Mouse (Mus musculus) mature B cell (primary cell): ENCODE measurements around the gene Ptch1.

Source experiments
- in situ Hi-C: fragments of 300-500 bp; cut with MboI; formaldehyde crosslinking; loops from 2 replicates; pipeline ENCODE4 v1.14.3; 2019

Ptch1 gene

DNA sequence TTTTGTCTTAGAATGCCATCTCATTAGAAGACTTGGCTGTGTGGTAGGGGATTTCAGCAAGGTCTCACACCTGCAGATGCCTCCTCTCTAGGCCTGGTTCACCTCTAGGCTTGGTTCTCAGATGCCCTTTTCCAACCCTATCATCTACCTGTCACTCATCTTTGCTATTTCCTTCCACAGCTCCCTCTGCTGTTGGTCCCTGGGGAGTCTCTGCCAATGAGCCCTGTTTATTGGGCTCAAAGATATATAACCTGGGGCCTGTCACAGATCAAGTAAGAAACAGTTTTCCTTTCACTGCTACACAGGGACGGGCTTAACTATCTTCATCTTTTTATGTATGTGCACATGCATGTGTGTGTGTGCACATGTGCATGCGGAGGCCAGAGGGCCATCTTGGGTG lies 71.0 kb downstream of the Ptch1 start:
- in situ Hi-C loops = no loop called here

DNA sequence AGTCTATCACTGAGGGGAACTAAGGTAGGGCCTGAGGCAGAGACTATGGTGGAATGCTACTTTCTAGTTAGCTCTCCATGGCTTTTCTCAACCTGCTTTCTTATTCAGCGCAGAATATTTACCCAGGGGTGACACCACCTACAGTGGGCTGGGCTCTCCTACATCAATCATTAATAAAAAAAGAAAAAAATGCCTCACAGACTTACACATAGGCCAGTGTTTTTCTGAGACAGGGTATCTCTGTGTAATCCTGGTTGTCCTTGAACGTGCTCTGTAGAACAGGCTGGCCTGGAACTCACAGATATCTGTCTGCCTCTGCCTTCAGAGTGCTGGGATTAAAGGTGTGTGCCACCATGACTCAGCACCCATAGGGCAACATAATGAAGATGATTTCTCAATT lies 73.9 kb downstream of the Ptch1 start:
- in situ Hi-C loops = no loop called here

DNA sequence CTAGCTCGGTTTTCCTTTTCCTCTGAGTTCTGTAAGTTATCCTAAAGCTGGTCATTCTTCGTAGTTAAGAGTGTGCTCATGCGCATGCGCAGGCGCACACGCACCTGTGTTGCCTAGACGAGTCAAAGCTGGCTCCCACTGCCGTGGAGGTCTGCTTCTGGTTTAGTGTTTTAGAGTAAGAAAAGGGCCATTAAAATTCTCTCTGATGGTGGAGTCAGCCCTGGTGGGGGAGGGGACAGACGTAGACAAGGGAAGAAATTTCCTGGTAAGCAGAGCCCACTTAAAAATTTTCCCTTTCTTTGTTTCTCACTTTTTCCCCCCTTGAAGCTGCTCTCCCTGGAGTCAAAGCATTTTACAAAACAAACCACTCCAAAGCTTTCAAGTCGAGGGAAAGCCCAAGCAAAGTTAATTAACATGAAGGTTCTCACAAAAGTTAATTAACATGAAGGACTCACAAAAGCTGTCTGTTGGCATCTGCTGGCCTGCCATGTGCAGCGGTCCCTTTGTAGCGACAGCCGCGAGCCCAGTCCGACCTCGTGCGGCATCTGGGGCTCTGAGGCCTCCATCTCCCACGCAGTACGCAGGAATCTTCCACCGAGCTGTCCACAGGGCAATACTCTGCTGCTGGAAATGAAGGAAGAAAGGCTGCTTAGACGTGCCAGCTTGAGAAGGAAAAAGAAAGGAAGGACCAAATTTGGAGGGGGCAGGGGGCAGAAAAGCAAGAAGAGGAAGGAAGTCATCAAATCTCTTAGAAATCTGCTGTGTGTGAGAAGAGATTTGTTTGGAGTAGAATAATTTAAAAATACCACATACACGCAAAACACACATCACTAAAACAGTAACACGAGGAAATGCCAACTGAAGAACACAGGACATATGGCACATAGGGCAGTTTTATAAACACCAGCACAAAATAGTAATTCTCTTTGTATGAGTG lies 76.5 kb downstream of the Ptch1 start, which contains the start of gene Fancc:
Gene Fancc (minus strand): TSS at position 633 of the 937 bp plus-strand sequence.
- in situ Hi-C loops = no loop called here

DNA sequence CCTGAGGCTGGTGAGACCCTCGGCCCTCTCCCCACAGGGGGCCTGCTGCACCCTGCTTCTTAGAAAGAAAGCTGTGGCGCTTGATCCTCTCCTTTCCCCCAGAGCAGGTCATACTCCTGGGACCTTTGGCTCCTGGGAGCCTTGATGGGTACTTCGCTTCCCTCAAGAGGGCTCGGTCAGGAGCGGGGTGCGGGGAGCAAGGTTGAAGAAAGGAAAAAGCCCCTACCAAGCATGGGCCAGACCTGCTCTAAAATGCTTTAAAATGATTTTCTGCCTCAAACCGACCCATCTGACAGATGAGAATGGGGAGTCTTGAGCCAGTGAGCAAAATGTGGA lies 85.7 kb downstream of the Ptch1 start:
- in situ Hi-C loops = no loop called here

DNA sequence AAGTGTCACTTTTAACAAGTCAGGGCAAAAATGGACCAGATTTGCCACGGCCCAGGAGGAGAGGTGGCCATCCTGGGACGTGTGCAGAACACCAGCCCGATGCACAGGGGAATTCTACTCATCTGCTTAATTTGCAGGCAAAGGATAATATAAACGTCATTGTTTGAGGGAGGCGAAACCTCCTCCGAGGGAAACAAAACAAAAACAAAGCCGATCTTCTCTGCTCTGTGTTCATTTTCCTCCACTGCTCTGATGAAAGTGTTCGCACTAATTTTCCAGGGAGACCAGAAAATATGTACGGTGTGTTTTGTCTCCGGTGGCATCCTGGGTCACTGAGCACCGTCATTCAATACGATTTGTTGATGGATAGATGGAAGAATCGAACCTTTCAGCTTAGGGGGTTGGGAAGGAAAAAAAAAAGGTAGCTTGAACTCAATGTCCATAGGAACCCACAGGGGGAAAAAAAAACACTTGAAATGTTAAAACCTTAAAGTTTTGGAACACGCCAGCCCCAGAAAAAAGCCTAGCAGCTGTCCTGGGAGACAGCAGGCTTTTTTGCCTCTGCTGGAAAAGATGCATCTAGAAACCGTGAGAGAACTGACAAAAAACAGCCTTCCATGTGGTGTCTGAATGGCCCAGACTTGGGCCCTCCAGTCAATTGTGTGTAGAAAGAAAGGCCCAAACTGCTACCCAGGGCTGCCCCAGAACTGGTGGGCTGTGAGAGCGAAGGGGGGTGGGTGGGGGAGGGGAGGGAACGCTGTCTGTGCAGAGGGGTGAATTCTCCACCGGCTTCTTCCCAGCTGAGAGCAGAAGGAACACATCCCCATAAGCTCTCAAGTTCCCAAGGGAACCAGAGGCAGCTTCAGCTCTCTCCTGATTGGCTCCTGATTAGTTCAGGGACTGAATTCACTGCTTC lies 86.3 kb downstream of the Ptch1 start:
- in situ Hi-C loops = no loop called here

DNA sequence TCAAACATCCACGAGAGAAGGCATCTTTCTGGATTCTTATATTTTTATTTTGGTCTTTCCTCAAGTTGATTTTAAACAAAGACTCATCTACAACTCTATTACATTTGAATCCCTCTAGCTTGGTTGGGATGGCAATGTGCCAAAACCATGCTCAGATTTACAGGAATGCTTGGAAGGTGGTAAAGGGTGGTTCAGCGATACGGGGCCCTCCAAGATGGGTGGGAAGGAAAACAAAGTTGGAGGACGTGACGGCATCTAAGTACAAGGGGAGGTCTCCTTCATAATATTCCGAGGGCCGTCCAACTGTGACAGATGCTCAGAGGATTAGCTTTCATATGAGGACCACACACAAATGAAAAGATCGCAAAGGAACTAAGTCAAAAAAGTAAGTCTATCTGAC lies 98.0 kb downstream of the Ptch1 start:
- in situ Hi-C loops = no loop called here
